Mouse (Mus musculus) neural tube, embryonic 12.5 days (tissue): ENCODE measurements around the gene Ndufa4. TPM values are rescaled to one million over a fixed set of nuclear protein-coding genes. Genes with fewer than 3 reads are reported as not detected.

Source experiments
- polyA plus RNA-seq: library from polyadenylated mRNA; unstranded; fragments of >200 nt; fragmentation: Nextera tagmentation; extraction: Ambion mirVana; gene quantifications from 2 replicates; pipeline ENCODE4 v1.2.1, GENCODE M21; 2016

Ndufa4 gene
- polyA plus RNA-seq, 1 experiment from 2014 or later: 840 TPM

Other genes starting within 250 kb of the Ndufa4 start
- 101 and 112 TPM in 2 replicates for gene Phf14, start 312 bp upstream of the Ndufa4 start, polyA plus RNA-seq